Mouse (Mus musculus) forebrain, embryonic 10.5 days (tissue): ENCODE measurements around the gene Znrf3. TPM values are rescaled to one million over a fixed set of nuclear protein-coding genes. Genes with fewer than 3 reads are reported as not detected.
A peak's percentile ranks its signal among the peaks of the same experiment; 100 is the strongest.

ENCODE experiments used
- DNase-seq: peaks from one replicate; pipeline ENCODE4 v3.0.0-alpha.2; 2017; ENCODE audit warnings: low spot score; ENCODE audit errors: extremely low spot score
- H3K27ac ChIP-seq: fragments of 300-500 bp; sonication (generic); 2 replicates; pipeline ENCODE4 v1.5.1; 2016; ENCODE audit warnings: mild to moderate bottlenecking
- H3K27me3 ChIP-seq: fragments of 300-500 bp; sonication (generic); 2 replicates; pipeline ENCODE4 v1.6.1; 2016; ENCODE audit warnings: mild to moderate bottlenecking; ENCODE audit not compliant: poor library complexity, severe bottlenecking
- H3K36me3 ChIP-seq: fragments of 300-500 bp; sonication (generic); replicated peaks from 2 replicates; pipeline ENCODE4 v1.6.1; 2016; ENCODE audit warnings: mild to moderate bottlenecking, moderate library complexity
- H3K4me1 ChIP-seq: fragments of 300-500 bp; sonication (generic); 2 replicates; pipeline ENCODE4 v1.6.1; 2016
- H3K4me3 ChIP-seq: fragments of 300-500 bp; sonication (generic); 2 replicates; pipeline ENCODE4 v1.5.1; 2016; ENCODE audit warnings: mild to moderate bottlenecking, moderate library complexity
- H3K9me3 ChIP-seq: fragments of 300-500 bp; sonication (generic); 2 replicates; pipeline ENCODE4 v1.6.1; 2016; ENCODE audit warnings: mild to moderate bottlenecking, moderate library complexity
- WGBS: fragments of 180-500 bp; shearing (Covaris S2); methylation state at CpG from one replicate; pipeline ENCODE4 v1.1.7; 2016; 5-methylcytosine and 5-hydroxymethylcytosine counted together
- polyA plus RNA-seq: library from polyadenylated mRNA; unstranded; fragments of >200 nt; fragmentation: Nextera tagmentation; extraction: Ambion mirVana; gene quantifications from 2 replicates; pipeline ENCODE4 v1.2.1, GENCODE M21; 2016

The Znrf3 gene
- polyA plus RNA-seq, 1 experiment from 2014 or later: 11.9 TPM

- Histone ChIP-seq H3K4me3 (no peak overlapping the region), H3K36me3 (no peaks in the 10 kb centered on the region), H3K27me3 (no peaks in the 10 kb centered on the region), H3K4me1 (no peaks in the 10 kb centered on the region), H3K9me3 (no peaks in the 10 kb centered on the region), H3K27ac (no peak overlapping the region)
- no peak for DNase-seq
- WGBS: 90% methylated on average over 3 of the region's 3 CpGs
Measured at GRCm38 (mm10) chr11:5470055-5470454, 25.4 kb upstream of the Znrf3 start.

- Histone ChIP-seq H3K9me3 (no peaks in the 10 kb centered on the region), H3K4me3 (no peak overlapping the region), H3K27me3 (no peaks in the 10 kb centered on the region), H3K36me3 (no peaks in the 10 kb centered on the region), H3K4me1 (no peaks in the 10 kb centered on the region), H3K27ac (no peak overlapping the region)
- 78% methylated on average over 3 of the region's 3 CpGs for WGBS
- DNase-seq: peak; percentile 41
Measured at GRCm38 (mm10) chr11:5469084-5469483, 24.4 kb upstream of the Znrf3 start.

- no peak overlapping the region for H3K4me3 ChIP-seq
- H3K27me3 ChIP-seq: no peaks in the 10 kb centered on the region
- no peaks in the 10 kb centered on the region for H3K4me1 ChIP-seq
- H3K36me3 ChIP-seq: no peaks in the 10 kb centered on the region
- no peaks in the 10 kb centered on the region; the same call in 1 of the 2 replicates for H3K9me3 ChIP-seq
- 53% methylated on average over 2 of the region's 2 CpGs for WGBS
- no peak for DNase-seq
- no peak overlapping the region for H3K27ac ChIP-seq
Measured at GRCm38 (mm10) chr11:5468471-5468870, 23.8 kb upstream of the Znrf3 start.

GRCm38 (mm10) chr11:5451923-5452322, 7.3 kb upstream of the Znrf3 start:
- DNase-seq: no peak
- H3K27me3 ChIP-seq: peaks cover 15% of the 10 kb centered on the region
- H3K4me1 ChIP-seq: no peaks in the 10 kb centered on the region
- no peaks in the 10 kb centered on the region for H3K36me3 ChIP-seq
- H3K9me3 ChIP-seq: no peaks in the 10 kb centered on the region
- WGBS: 71% methylated on average over 6 of the region's 6 CpGs
- H3K4me3 ChIP-seq: no peak overlapping the region
- no peak overlapping the region for H3K27ac ChIP-seq

GRCm38 (mm10) chr11:5451341-5451740, 6.7 kb upstream of the Znrf3 start:
- H3K4me1 ChIP-seq: no peaks in the 10 kb centered on the region
- no peaks in the 10 kb centered on the region for H3K9me3 ChIP-seq
- H3K4me3 ChIP-seq: no peak overlapping the region
- WGBS: 67% methylated on average over 4 of the region's 4 CpGs
- H3K36me3 ChIP-seq: no peaks in the 10 kb centered on the region
- peaks cover 16% of the 10 kb centered on the region for H3K27me3 ChIP-seq
- DNase-seq: no peak
- H3K27ac ChIP-seq: no peak overlapping the region

GRCm38 (mm10) chr11:5450701-5451100, 6.1 kb upstream of the Znrf3 start:
- Histone ChIP-seq H3K27me3 (peaks cover 23% of the 10 kb centered on the region), H3K4me1 (no peaks in the 10 kb centered on the region), H3K27ac (no peak overlapping the region), H3K36me3 (no peaks in the 10 kb centered on the region), H3K9me3 (no peaks in the 10 kb centered on the region), H3K4me3 (no peak overlapping the region)
- no peak for DNase-seq
- 83% methylated on average over 4 of the region's 4 CpGs for WGBS

- Histone ChIP-seq H3K27ac (peak overlapping the region; percentile 96), H3K9me3 (no peaks in the 10 kb centered on the region), H3K27me3 (peaks cover 31% of the 10 kb centered on the region), H3K4me3 (peak overlapping the region; percentile 88), H3K4me1 (peaks cover 43% of the 10 kb centered on the region), H3K36me3 (no peaks in the 10 kb centered on the region)
- no peak for DNase-seq
- 18% methylated on average over 11 of the region's 11 CpGs for WGBS
Measured at GRCm38 (mm10) chr11:5445452-5445953, 856 bp upstream of the Znrf3 start.

- Histone ChIP-seq H3K27ac (peak overlapping the region; percentile 96), H3K4me1 (peaks cover 48% of the 10 kb centered on the region), H3K4me3 (peak overlapping the region; percentile 88), H3K36me3 (no peaks in the 10 kb centered on the region), H3K9me3 (no peaks in the 10 kb centered on the region), H3K27me3 (peaks cover 31% of the 10 kb centered on the region)
- DNase-seq: peak; percentile 54
- whole genome bisulfite sequencing: 5% methylated on average over 55 of the region's 57 CpGs
Measured at GRCm38 (mm10) chr11:5444234-5444598, 431 bp downstream of the Znrf3 start.

GRCm38 (mm10) chr11:5443511-5444233, 975 bp downstream of the Znrf3 start:
- peaks cover 48% of the 10 kb centered on the region for H3K4me1 ChIP-seq
- DNase-seq: peak; percentile 63
- no peaks in the 10 kb centered on the region for H3K9me3 ChIP-seq
- peak overlapping the region; percentile 88 for H3K4me3 ChIP-seq
- peaks cover 31% of the 10 kb centered on the region for H3K27me3 ChIP-seq
- H3K36me3 ChIP-seq: no peaks in the 10 kb centered on the region
- WGBS: 1% methylated on average over 38 of the region's 38 CpGs
- H3K27ac ChIP-seq: peak overlapping the region; percentile 96

- H3K27me3 ChIP-seq: peaks cover 21% of the 10 kb centered on the region
- H3K4me1 ChIP-seq: peaks cover 50% of the 10 kb centered on the region
- H3K9me3 ChIP-seq: no peaks in the 10 kb centered on the region
- DNase-seq: no peak
- 32% methylated on average over 3 of the region's 3 CpGs for WGBS
- H3K36me3 ChIP-seq: no peaks in the 10 kb centered on the region
- peak overlapping the region; percentile 88 for H3K4me3 ChIP-seq
- no peak overlapping the region for H3K27ac ChIP-seq
Measured at GRCm38 (mm10) chr11:5442590-5443021, 2.0 kb downstream of the Znrf3 start.

GRCm38 (mm10) chr11:5437646-5438045, 7.0 kb downstream of the Znrf3 start:
- Histone ChIP-seq H3K27me3 (no peaks in the 10 kb centered on the region), H3K36me3 (no peaks in the 10 kb centered on the region), H3K4me3 (no peak overlapping the region), H3K27ac (no peak overlapping the region), H3K9me3 (no peaks in the 10 kb centered on the region), H3K4me1 (peaks cover 32% of the 10 kb centered on the region)
- DNase-seq: no peak
- 95% methylated on average over 2 of the region's 2 CpGs for WGBS

- DNase-seq: no peak
- Histone ChIP-seq H3K9me3 (no peaks in the 10 kb centered on the region), H3K4me1 (peaks cover 26% of the 10 kb centered on the region), H3K27me3 (no peaks in the 10 kb centered on the region), H3K36me3 (no peaks in the 10 kb centered on the region), H3K4me3 (no peak overlapping the region), H3K27ac (no peak overlapping the region)
Measured at GRCm38 (mm10) chr11:5436988-5437387, 7.7 kb downstream of the Znrf3 start.

GRCm38 (mm10) chr11:5435493-5435892, 9.2 kb downstream of the Znrf3 start:
- no peaks in the 10 kb centered on the region for H3K27me3 ChIP-seq
- 97% methylated on average over 1 of the region's 1 CpGs for WGBS
- H3K27ac ChIP-seq: no peak overlapping the region
- no peaks in the 10 kb centered on the region for H3K36me3 ChIP-seq
- no peak for DNase-seq
- H3K9me3 ChIP-seq: no peaks in the 10 kb centered on the region
- H3K4me1 ChIP-seq: peaks cover 23% of the 10 kb centered on the region
- no peak overlapping the region for H3K4me3 ChIP-seq
